Mouse (Mus musculus) granulocyte monocyte progenitor cell, adult 5-6 weeks (primary cell): ENCODE results near the gene Vegfa. TPM values are rescaled to one million over a fixed set of nuclear protein-coding genes. Genes with fewer than 3 reads are reported as not detected.

Experiments used
- total RNA-seq, 2 experiments: library from RNA; stranded (forward) in 1 of 2; stranded (reverse) in 1 of 2; fragments of 200-712, 200-1000 nt in 1 of 2; fragments of >200 nt in 1 of 2; fragmentation: Nextera tagmentation in 1 of 2; gene quantifications; 2 replicates each; pipeline ENCODE4 v1.2.3; 2014 to 2017

Vegfa gene
- total RNA-seq, 2 experiments from 2014 or later: 28.6 to 34.3 TPM

Other genes starting within 250 kb of the Vegfa start
- 70.4 and 96.2 TPM in 2 replicates for gene Mrps18a, start 78.6 kb upstream of the Vegfa start, total RNA-seq (2014; fragmentation: Nextera tagmentation)
- gene Mrps18a, start 78.6 kb upstream of the Vegfa start, total RNA-seq (2017): 47.9 and 53.2 TPM in 2 replicates
- not detected in 2 replicates for gene Rsph9, start 111.8 kb upstream of the Vegfa start, total RNA-seq (2014; fragmentation: Nextera tagmentation)
- gene Rsph9, start 111.8 kb upstream of the Vegfa start, total RNA-seq (2017): not detected in 2 replicates
- gene Mad2l1bp, start 121.2 kb upstream of the Vegfa start, total RNA-seq (2014; fragmentation: Nextera tagmentation): 14.8 and 18.6 TPM in 2 replicates
- 2.9 and 8.1 TPM in 2 replicates for gene Mad2l1bp, start 121.2 kb upstream of the Vegfa start, total RNA-seq (2017)
- 46.6 and 49.2 TPM in 2 replicates for gene Gtpbp2, start 128.7 kb upstream of the Vegfa start, total RNA-seq (2014; fragmentation: Nextera tagmentation)
- gene Gtpbp2, start 128.7 kb upstream of the Vegfa start, total RNA-seq (2017): 28.7 and 58.6 TPM in 2 replicates
- gene Polh, start 170.3 kb upstream of the Vegfa start, total RNA-seq (2014; fragmentation: Nextera tagmentation): 15.3 and 18.2 TPM in 2 replicates
- 26.0 and 26.7 TPM in 2 replicates for gene Polh, start 170.3 kb upstream of the Vegfa start, total RNA-seq (2017)
- gene Xpo5, start 170.4 kb upstream of the Vegfa start, total RNA-seq (2014; fragmentation: Nextera tagmentation): 64.5 and 70.0 TPM in 2 replicates
- gene Xpo5, start 170.4 kb upstream of the Vegfa start, total RNA-seq (2017): 58.1 and 67.1 TPM in 2 replicates
- 86.8 and 97.0 TPM in 2 replicates for gene Polr1c, start 215.7 kb upstream of the Vegfa start, total RNA-seq (2014; fragmentation: Nextera tagmentation)
- gene Polr1c, start 215.7 kb upstream of the Vegfa start, total RNA-seq (2017): 40.4 and 65.2 TPM in 2 replicates
- gene Yipf3, start 215.7 kb upstream of the Vegfa start, total RNA-seq (2014; fragmentation: Nextera tagmentation): 62.8 and 72.2 TPM in 2 replicates
- gene Yipf3, start 215.7 kb upstream of the Vegfa start, total RNA-seq (2017): 40.9 and 60.4 TPM in 2 replicates
- gene Lrrc73, start 221.2 kb upstream of the Vegfa start, total RNA-seq (2014; fragmentation: Nextera tagmentation): 1.8 and 3.5 TPM in 2 replicates
- not detected in 2 replicates for gene Lrrc73, start 221.2 kb upstream of the Vegfa start, total RNA-seq (2017)